Mouse (Mus musculus) lung, postnatal 0 days (tissue): ENCODE data around the gene Hnf4a. TPM values are rescaled to one million over a fixed set of nuclear protein-coding genes. Genes with fewer than 3 reads are reported as not detected.

Source experiments
- ATAC-seq: fragments of 200-750 bp; cut with Nextera tagmentation; 2 replicates; pipeline ENCODE4 v1.8.0; 2017; ENCODE audit warnings: moderate library complexity
- DNase-seq: peaks from one replicate; pipeline ENCODE4 v3.0.0-alpha.2; 2016; ENCODE audit warnings: low spot score
- H3K27ac ChIP-seq: fragments of 300-500 bp; sonication (generic); 2 replicates; pipeline ENCODE4 v1.5.1; 2014; ENCODE audit warnings: antibody characterized with exemption, mild to moderate bottlenecking, low read length, mixed read lengths
- H3K27me3 ChIP-seq: fragments of 300-500 bp; sonication (generic); replicated peaks from 2 replicates; pipeline ENCODE4 v1.6.1; 2014; ENCODE audit warnings: low read length, mixed read lengths; ENCODE audit not compliant: insufficient read depth
- H3K36me3 ChIP-seq: fragments of 300-500 bp; sonication (generic); 2 replicates; pipeline ENCODE4 v1.6.1; 2014; ENCODE audit warnings: low read length, mixed read lengths; ENCODE audit not compliant: insufficient read depth
- H3K4me1 ChIP-seq: fragments of 300-500 bp; sonication (generic); 2 replicates; pipeline ENCODE4 v1.6.1; 2014; ENCODE audit warnings: antibody characterized with exemption, low read depth, low read length, mixed read lengths; ENCODE audit not compliant: insufficient read depth
- H3K4me2 ChIP-seq: fragments of 300-500 bp; sonication (generic); replicated peaks from 2 replicates; pipeline ENCODE4 v1.6.1; 2014; ENCODE audit warnings: low read depth, mild to moderate bottlenecking, low read length, moderate library complexity, mixed read lengths
- H3K4me3 ChIP-seq: fragments of 300-500 bp; sonication (generic); 2 replicates; pipeline ENCODE4 v1.5.1; 2014; ENCODE audit warnings: low read depth, low read length
- H3K9ac ChIP-seq: fragments of 300-500 bp; sonication (generic); replicated peaks from 2 replicates; pipeline ENCODE4 v1.6.1; 2014; ENCODE audit warnings: low read depth, mild to moderate bottlenecking
- H3K9me3 ChIP-seq: fragments of 300-500 bp; sonication (generic); 2 replicates; pipeline ENCODE4 v1.6.1; 2016; ENCODE audit warnings: low read length, mixed read lengths
- CTCF ChIP-seq: IDR thresholded peaks from 2 replicates; pipeline ENCODE4 v1.5.1; 2016; ENCODE audit warnings: antibody characterized with exemption, mild to moderate bottlenecking
- EP300 ChIP-seq: IDR thresholded peaks from 2 replicates; pipeline ENCODE4 v1.6.1; 2016; ENCODE audit warnings: antibody characterized with exemption, mild to moderate bottlenecking, control low read depth
- WGBS: fragments of 180-500 bp; shearing (Covaris S2); extraction: QIAGEN DNeasy Blood & Tissue Kit; methylation state at CpG from one replicate; pipeline ENCODE4 v1.1.7; 2014; 5-methylcytosine and 5-hydroxymethylcytosine counted together
- polyA plus RNA-seq: library from polyadenylated mRNA; unstranded; fragments of >200 nt; fragmentation: Nextera tagmentation; extraction: Ambion mirVana; gene quantifications from 2 replicates; pipeline ENCODE4 v1.2.1, GENCODE M21; 2015

Hnf4a gene
- polyA plus RNA-seq, 1 experiment from 2014 or later: 0.23 TPM

- no peaks in the 10 kb centered on the region for H3K27me3 ChIP-seq
- 84% methylated on average over 3 of the region's 3 CpGs for WGBS
- H3K9ac ChIP-seq: no peak overlapping the region
- no peaks in the 10 kb centered on the region for H3K4me1 ChIP-seq
- H3K9me3 ChIP-seq: no peaks in the 10 kb centered on the region
- no peak for ATAC-seq
- TF ChIP-seq EP300 (no peak), CTCF (no peak)
- H3K4me2 ChIP-seq: no peak overlapping the region
- DNase-seq: no peak
- no peaks in the 10 kb centered on the region for H3K36me3 ChIP-seq
- no peak overlapping the region for H3K4me3 ChIP-seq
- no peak overlapping the region for H3K27ac ChIP-seq
Observed at GRCm38 (mm10) chr2:163560247-163560646, 53.6 kb downstream of the Hnf4a start.

GRCm38 (mm10) chr2:163561258-163561948, 54.8 kb downstream of the Hnf4a start:
- TF ChIP-seq EP300 (no peak), CTCF (no peak)
- H3K36me3 ChIP-seq: no peaks in the 10 kb centered on the region
- DNase-seq (peak; percentile 20), ATAC-seq (no peak; the same call in 1 of the 2 replicates)
- H3K27ac ChIP-seq: no peak overlapping the region
- H3K9me3 ChIP-seq: no peaks in the 10 kb centered on the region
- H3K4me1 ChIP-seq: no peaks in the 10 kb centered on the region
- H3K4me3 ChIP-seq: no peak overlapping the region
- no peak overlapping the region for H3K4me2 ChIP-seq
- H3K9ac ChIP-seq: no peak overlapping the region
- 55% methylated on average over 13 of the region's 13 CpGs for WGBS
- H3K27me3 ChIP-seq: no peaks in the 10 kb centered on the region

DNA sequence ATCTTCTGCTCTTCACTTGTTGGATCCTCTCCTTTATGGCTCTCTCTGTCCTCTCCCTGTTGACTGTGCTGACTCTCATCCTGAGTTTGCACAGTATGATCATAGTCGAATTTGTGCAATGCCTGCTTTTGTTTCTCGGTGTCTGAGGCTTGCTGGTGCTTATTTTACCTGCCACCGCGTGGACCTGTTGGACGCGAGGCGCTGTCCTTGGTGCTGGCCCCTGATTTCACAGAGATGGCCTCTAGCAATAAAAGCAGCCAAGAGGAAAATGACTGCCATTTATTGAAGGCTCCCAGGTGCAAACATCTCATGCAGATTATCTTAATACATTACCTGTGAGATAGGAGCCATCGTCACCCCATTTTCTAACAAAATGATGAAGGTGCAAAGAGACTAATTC, 58.0 kb downstream of the Hnf4a start:
- DNase-seq: peak; percentile 27

GRCm38 (mm10) chr2:163574321-163574720, 67.7 kb downstream of the Hnf4a start:
- H3K4me2 ChIP-seq: no peak overlapping the region
- no peaks in the 10 kb centered on the region for H3K4me1 ChIP-seq
- WGBS: 87% methylated on average over 3 of the region's 3 CpGs
- H3K27me3 ChIP-seq: no peaks in the 10 kb centered on the region
- TF ChIP-seq EP300: no peak
- no peaks in the 10 kb centered on the region for H3K9me3 ChIP-seq
- ATAC-seq: no peak
- no peak overlapping the region for H3K4me3 ChIP-seq
- DNase-seq: no peak
- no peaks in the 10 kb centered on the region for H3K36me3 ChIP-seq
- no peak overlapping the region for H3K9ac ChIP-seq
- H3K27ac ChIP-seq: no peak overlapping the region

More for the DNA sequence above, 58.0 kb downstream of the Hnf4a start:
- Histone ChIP-seq H3K9ac (no peak overlapping the region), H3K4me3 (no peak overlapping the region), H3K27ac (no peak overlapping the region), H3K4me1 (no peaks in the 10 kb centered on the region), H3K36me3 (no peaks in the 10 kb centered on the region), H3K9me3 (no peaks in the 10 kb centered on the region), H3K27me3 (no peaks in the 10 kb centered on the region), H3K4me2 (no peak overlapping the region)
- ATAC-seq: no peak
- 22% methylated on average over 8 of the region's 8 CpGs for WGBS
- TF ChIP-seq CTCF (no peak), EP300 (no peak)

DNA sequence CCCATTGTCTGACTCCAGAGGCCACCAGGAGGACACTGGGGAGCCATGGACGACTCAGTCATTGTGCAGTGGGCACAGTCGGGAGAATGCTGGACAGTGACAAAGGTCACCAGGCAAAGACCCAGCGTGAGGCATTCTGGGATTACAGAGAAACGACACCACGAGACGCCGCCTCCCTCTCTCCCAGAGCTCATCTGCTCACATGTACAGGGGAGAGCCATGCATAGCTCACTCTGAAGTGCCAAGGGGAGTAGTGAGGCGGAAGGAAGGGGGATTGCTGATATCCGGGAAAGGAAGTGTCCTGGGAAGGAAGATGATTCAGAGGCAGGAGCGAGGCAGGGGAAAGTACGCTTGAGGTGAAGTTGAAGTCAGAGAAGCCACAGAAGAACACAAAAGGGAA, 68.6 kb downstream of the Hnf4a start:
- Histone ChIP-seq H3K9ac (no peak overlapping the region), H3K36me3 (no peaks in the 10 kb centered on the region), H3K4me2 (no peak overlapping the region), H3K9me3 (no peaks in the 10 kb centered on the region), H3K4me1 (no peaks in the 10 kb centered on the region), H3K4me3 (no peak overlapping the region), H3K27ac (no peak overlapping the region), H3K27me3 (no peaks in the 10 kb centered on the region)
- 31% methylated on average over 11 of the region's 11 CpGs for WGBS
- DNase-seq: no peak
- TF ChIP-seq EP300: no peak
- TF ChIP-seq CTCF: no peak
- peak; percentile 63; the same call in 1 of the 2 replicates for ATAC-seq

- 79% methylated on average over 2 of the region's 2 CpGs for WGBS
- DNase-seq (no peak), ATAC-seq (no peak)
- H3K36me3 ChIP-seq: no peaks in the 10 kb centered on the region
- no peak overlapping the region for H3K4me3 ChIP-seq
- H3K27ac ChIP-seq: no peak overlapping the region
- H3K9ac ChIP-seq: no peak overlapping the region
- TF ChIP-seq EP300 (no peak), CTCF (no peak)
- H3K4me2 ChIP-seq: no peak overlapping the region
- no peaks in the 10 kb centered on the region for H3K4me1 ChIP-seq
- no peaks in the 10 kb centered on the region for H3K9me3 ChIP-seq
- no peaks in the 10 kb centered on the region for H3K27me3 ChIP-seq
Observed at GRCm38 (mm10) chr2:163577986-163578385, 71.4 kb downstream of the Hnf4a start.
